Mouse (Mus musculus) testis, adult 2 months (tissue): ENCODE data around the gene Rgs7. TPM values are rescaled to one million over a fixed set of nuclear protein-coding genes. Genes with fewer than 3 reads are reported as not detected.

Source experiments
- H3K27ac ChIP-seq: fragments of 200-500 bp; 2 replicates; pipeline ENCODE4 v1.5.1; 2012; ENCODE audit warnings: low read depth, low read length; ENCODE audit not compliant: control insufficient read depth, insufficient read depth
- H3K27me3 ChIP-seq: fragments of 200-500 bp; 2 replicates; pipeline ENCODE4 v1.6.1; 2012; ENCODE audit warnings: mild to moderate bottlenecking, low read length, moderate library complexity; ENCODE audit not compliant: control insufficient read depth, insufficient read depth
- H3K36me3 ChIP-seq: fragments of 200-500 bp; 2 replicates; pipeline ENCODE4 v1.6.1; 2012; ENCODE audit warnings: mild to moderate bottlenecking, low read length; ENCODE audit not compliant: control insufficient read depth, insufficient read depth
- H3K4me1 ChIP-seq: fragments of 200-500 bp; 2 replicates; pipeline ENCODE4 v1.6.1; 2012; ENCODE audit warnings: low read length; ENCODE audit not compliant: control insufficient read depth, insufficient read depth
- H3K4me3 ChIP-seq: fragments of 200-500 bp; 2 replicates; pipeline ENCODE4 v1.5.1; 2012; ENCODE audit warnings: low read depth, mild to moderate bottlenecking, low read length, moderate library complexity, mixed read lengths; ENCODE audit not compliant: control insufficient read depth
- CTCF ChIP-seq: fragments of 200-500 bp; IDR thresholded peaks from 2 replicates; pipeline ENCODE4 v1.5.1; 2012; ENCODE audit warnings: low read depth, mild to moderate bottlenecking, inconsistent platforms, low read length, moderate library complexity; ENCODE audit not compliant: control insufficient read depth, insufficient read depth, insufficient replicate concordance
- POLR2A ChIP-seq: fragments of 200-500 bp; IDR thresholded peaks from 2 replicates; pipeline ENCODE4 v1.6.1; 2012; ENCODE audit warnings: low read depth, mild to moderate bottlenecking, inconsistent platforms, low read length, moderate library complexity; ENCODE audit not compliant: control insufficient read depth
- polyA plus RNA-seq: library from polyadenylated mRNA; depleted of rRNA; stranded (reverse); fragments of >200 nt; gene quantifications from 2 replicates; pipeline ENCODE4 v1.2.3, GENCODE M21; 2012

Rgs7 gene
- polyA plus RNA-seq, 1 experiment: 0.15 TPM

DNA sequence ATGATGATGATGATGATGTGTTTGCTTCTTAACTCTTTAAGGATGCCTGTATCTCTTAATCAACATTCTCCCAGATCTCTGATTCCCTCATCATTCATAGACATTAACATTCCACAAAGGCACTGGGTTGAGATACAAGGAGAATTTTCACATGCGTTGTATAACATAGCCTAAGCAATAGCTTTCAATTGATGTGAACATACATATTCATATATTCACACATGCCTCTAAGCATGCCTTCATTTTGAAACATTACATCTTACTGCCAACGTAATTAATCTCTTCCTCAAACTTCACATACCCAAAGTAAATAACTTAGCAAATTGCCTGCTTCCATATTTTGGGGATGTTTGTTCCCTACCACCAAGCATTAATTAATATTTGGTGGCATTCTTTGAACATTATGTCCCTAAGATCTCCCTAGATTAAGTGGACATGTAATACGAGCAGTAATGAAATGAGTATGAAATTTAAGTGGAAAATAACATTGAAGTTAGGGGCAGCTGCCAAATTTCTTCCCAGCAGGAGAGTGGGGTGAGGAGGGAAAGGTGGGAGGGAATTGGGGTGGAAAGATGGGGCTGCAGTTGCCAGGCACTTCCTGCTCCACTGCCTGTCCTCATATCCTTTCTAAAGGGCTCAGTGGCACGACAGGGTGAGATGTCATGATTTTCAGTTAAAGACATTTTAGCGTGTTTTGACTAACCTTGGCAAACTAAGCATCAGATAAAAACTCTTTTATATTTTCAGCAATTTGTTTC lies 317.2 kb downstream of the Rgs7 start:
- H3K27me3 ChIP-seq: no peaks in the 10 kb centered on the region
- H3K4me1 ChIP-seq: no peaks in the 10 kb centered on the region
- no peak overlapping the region for H3K4me3 ChIP-seq
- H3K27ac ChIP-seq: no peak overlapping the region
- no peaks in the 10 kb centered on the region for H3K36me3 ChIP-seq
- TF ChIP-seq CTCF (no peak), POLR2A (no peak)

GRCm38 (mm10) chr1:175155469-175155868 lies 336.8 kb downstream of the Rgs7 start:
- Histone ChIP-seq H3K36me3 (no peaks in the 10 kb centered on the region), H3K27me3 (no peaks in the 10 kb centered on the region), H3K27ac (no peak overlapping the region), H3K4me1 (no peaks in the 10 kb centered on the region), H3K4me3 (no peak overlapping the region)
- TF ChIP-seq POLR2A: no peak
- TF ChIP-seq CTCF: no peak

- H3K27ac ChIP-seq: no peak overlapping the region
- H3K36me3 ChIP-seq: no peaks in the 10 kb centered on the region
- H3K27me3 ChIP-seq: no peaks in the 10 kb centered on the region
- no peak overlapping the region for H3K4me3 ChIP-seq
- no peaks in the 10 kb centered on the region for H3K4me1 ChIP-seq
- TF ChIP-seq POLR2A (no peak), CTCF (no peak)
Observed at GRCm38 (mm10) chr1:175143051-175143450, 349.2 kb downstream of the Rgs7 start.

DNA sequence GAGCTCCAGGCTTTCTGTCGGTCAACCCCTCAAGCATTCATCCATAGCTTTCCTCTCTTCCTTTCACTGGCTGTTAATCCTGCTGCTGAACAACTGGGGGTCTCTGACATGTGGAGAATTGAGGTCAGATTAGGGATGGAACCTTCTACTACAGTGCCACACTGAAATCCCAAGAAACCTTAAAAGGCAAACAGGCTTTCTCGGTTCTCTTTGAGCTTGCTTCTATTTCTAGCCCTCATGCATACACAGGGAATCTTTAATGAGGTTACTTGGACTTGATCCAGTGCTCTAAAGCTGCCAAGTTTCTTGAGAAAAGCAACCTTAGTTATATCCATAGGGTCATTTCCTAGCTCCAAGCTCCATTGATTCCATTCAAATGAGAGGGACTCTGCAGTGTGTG lies 363.8 kb downstream of the Rgs7 start:
- Histone ChIP-seq H3K36me3 (no peaks in the 10 kb centered on the region), H3K4me3 (no peak overlapping the region), H3K27me3 (no peaks in the 10 kb centered on the region), H3K27ac (no peak overlapping the region), H3K4me1 (no peaks in the 10 kb centered on the region)
- TF ChIP-seq POLR2A (no peak), CTCF (no peak)

DNA sequence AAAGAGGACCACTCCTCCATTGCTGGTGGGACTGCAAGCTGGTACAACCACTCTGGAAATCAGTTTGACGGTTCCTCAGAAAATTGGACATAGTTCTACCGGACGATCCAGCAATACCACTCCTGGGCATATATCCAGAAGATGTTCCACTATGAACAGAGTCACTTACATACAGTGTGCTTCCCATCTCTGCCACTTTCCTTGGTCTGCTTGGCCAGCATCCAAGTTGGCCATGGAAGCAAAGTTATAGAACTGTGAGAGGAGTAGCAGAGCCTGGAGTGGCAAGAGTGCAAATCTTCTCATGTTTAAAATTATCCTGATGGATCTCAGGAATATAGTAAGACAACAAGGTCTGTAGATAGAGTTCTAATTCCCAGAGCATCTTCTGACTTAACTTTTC lies 367.9 kb downstream of the Rgs7 start:
- TF ChIP-seq POLR2A (no peak), CTCF (no peak)
- no peak overlapping the region for H3K4me3 ChIP-seq
- no peaks in the 10 kb centered on the region for H3K4me1 ChIP-seq
- no peak overlapping the region for H3K27ac ChIP-seq
- H3K36me3 ChIP-seq: no peaks in the 10 kb centered on the region
- no peaks in the 10 kb centered on the region for H3K27me3 ChIP-seq

DNA sequence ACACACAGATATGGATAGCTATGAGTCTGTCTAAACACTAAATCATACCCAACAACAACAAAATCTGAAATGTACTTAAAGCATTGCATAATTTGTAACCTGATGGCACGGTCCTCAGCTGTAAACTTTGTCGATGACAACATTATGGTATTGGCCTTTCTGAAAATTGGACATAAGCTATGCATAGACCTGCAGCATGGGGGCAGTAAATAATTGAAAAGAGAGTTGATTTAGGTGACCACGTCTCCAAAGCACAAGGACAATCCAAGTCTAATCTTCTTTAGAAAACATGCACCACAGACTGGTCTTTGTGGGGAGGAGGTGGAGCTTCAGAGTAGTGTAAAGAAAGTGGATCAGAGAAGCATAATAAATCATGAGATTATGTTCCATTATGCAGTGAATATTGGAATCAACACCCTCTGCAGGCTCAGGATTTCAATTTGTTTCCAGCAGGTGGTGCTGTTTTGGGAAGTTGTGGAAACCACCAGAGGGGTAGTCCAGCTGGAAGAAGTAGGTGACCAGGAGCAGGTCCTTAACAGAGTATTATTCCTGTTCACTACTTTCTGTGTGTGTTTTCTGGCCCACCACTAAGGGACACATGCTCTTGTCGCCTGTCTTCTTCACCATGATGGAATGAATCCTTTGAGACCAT lies 373.3 kb downstream of the Rgs7 start:
- TF ChIP-seq POLR2A (no peak), CTCF (no peak)
- no peaks in the 10 kb centered on the region for H3K36me3 ChIP-seq

DNA sequence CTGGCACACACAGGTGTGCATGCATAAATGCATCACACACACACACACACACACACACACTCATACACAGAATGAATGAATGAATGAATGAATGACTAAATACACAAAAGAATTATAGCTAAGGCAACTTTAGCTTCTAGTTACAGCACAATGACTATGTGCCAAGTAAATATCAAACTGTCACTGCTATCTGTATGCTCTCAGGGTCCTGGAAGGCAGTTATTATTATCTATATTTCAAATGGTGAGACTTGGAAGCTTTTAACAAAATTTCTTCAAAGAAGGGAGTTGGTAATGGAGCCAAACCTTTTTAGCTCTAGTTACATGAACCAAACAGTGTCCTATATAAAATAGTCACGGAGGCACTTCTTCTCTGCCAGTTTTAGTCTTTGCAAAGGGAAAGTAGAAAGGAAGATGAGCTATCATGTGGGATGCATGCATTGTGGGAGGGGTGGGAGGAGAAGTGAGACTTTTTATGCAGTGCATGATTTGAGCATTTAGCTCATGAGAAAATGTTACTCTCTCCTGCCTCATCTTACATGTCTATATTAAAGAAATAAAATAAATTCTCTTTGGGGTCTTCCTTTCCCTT lies 383.9 kb downstream of the Rgs7 start:
- TF ChIP-seq CTCF (no peak), POLR2A (no peak)
- Histone ChIP-seq H3K4me3 (no peak overlapping the region), H3K4me1 (no peaks in the 10 kb centered on the region), H3K36me3 (no peaks in the 10 kb centered on the region), H3K27ac (no peak overlapping the region), H3K27me3 (no peaks in the 10 kb centered on the region)

More for the DNA sequence above, 373.3 kb downstream of the Rgs7 start:
- Histone ChIP-seq H3K4me1 (no peaks in the 10 kb centered on the region), H3K27ac (no peak overlapping the region), H3K4me3 (no peak overlapping the region), H3K27me3 (no peaks in the 10 kb centered on the region)
